Mouse (Mus musculus): Measurements from ENCODE around the gene Rasgrp1.

Rasgrp1 gene

GRCm38 (mm10) chr2:117335552-117336188 lies 7.1 kb downstream of the Rasgrp1 start:
- DNase-seq (ENCODE audit: low spot score in 2 of 2), result no peak

DNA sequence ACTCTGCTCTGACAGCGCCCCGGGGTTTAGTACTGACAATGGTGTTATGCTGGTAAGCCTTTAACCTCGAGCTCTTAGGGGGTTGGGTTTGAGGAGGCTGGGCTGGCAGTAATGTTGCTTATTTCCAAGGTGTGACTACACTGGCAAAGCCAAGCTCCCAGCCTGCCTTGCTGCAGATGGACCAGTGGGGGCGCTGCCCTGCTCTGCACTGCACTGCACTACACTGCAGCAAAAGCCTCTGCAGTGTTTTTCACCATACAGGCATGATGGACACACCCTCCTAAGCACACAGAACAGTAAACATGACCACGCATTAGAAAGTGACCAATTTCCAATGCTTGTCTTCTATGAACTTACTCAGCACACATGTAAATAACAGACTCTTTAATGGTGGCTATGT lies 11.2 kb downstream of the Rasgrp1 start:
- DNase-seq (ENCODE audit: low spot score in 2 of 2), result peak in 1 of 2 experiments; percentile 33

DNA sequence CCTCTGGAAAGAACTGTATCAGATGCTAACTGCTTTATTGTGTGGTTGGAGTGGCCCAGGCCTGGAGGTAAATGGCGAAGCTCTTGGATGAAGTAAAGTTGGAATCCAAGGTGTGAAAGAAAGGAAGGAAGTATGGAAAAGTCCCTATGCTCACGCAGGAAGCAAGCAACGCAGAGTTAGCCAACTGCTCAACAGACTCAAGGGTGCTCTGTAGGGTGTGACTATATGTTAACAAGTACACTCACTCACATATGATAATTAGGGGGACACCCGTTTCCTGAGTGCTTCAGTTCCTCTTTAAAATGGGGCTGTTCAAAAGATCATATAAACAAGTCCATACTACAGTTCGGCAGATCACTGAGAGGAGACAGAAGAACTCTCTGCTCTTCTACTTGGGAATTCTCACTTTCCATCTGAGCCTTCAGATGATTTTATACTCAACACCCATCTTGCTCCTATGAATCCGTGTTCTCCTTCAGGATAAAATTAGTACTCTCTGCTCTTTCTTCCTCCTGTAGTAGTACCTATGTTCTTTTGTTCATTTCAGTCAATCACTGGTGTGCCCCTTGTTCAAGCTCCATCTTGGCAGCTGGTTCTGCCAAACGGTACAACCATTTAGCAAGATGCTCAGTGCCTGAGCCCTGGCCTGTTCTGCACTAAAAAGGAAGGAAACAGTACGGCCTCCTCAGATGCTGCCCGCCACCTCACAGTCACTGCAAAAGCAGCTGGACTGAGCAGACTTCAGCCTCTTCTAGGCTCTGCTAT lies 14.1 kb downstream of the Rasgrp1 start:
- DNase-seq (ENCODE audit: low spot score in 2 of 2), result no peak

DNA sequence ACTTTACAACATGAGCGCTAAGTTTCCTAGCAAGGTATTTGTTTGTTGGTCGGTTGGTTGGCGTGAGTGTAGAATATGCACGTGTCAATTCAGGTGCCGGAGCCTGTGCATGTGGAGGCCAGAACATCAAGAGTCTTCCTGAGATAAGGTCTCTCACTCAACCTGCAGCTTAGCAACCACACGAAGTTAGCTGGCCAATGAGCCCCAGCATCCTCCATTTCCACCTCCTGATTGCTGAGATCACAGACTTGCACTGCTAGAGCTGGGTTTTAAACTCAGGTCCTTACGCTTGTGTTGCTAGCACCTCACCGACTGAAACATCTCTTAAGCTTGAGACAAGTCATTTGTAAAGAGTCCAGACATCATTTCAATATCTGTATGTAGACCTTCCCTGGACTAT lies 20.4 kb downstream of the Rasgrp1 start:
- DNase-seq (ENCODE audit: low spot score in 2 of 2), result no peak

DNA sequence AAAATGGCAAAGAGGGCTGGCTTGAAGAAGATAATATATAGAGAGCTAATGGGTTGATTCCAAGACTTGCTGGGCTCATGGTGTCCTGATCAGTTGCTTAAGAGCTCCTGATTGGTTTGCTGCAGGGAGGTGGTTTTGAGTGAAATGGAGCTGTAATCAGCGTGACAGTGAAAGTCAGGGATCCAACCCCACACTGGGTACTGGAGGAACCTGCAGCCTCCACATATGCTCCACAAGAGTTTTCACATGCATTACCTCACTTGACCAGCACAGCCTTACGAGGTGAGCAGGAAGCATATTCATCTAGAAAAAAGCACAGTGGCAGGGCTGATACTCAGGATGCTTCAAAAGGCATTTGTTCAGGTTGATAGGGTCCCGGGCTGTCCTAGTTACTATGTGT lies 21.6 kb downstream of the Rasgrp1 start:
- DNase-seq (ENCODE audit: low spot score in 2 of 2), result no peak

- no peak for DNase-seq (ENCODE audit: low spot score in 2 of 2)
Observed at GRCm38 (mm10) chr2:117318991-117319390, 23.8 kb downstream of the Rasgrp1 start.

DNA sequence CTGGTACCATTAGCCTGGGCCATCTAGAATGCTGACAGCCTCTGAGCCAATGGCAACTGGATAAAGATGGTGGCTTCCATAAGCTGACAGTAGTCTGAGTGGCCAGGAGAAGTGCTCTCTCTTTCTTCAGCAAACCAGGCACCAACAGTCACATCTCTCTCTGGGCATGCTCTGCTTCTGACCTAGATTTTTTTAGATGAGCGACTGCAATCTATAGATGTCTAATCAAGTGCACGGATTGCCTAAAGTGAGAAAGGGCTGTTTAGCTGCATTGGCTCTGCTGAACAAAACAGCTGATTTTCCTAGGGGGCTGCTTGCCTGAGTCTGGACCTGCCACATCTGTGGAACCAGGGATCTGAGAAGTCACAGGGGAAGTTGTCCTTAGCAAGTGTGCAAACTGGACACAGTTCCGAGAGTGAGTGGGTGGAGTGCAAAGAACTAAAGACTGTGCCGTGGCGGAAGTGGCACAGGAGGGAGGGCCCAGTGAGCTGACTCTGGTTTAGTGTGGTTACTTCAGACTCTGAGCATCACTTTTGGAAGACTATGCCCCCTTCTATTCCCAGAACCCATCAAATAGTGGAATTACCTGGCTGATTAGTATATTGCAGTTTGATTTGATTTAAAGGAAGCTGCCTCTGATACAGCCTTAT lies 29.1 kb downstream of the Rasgrp1 start:
- no peak for DNase-seq (ENCODE audit: low spot score in 2 of 2)

- DNase-seq (ENCODE audit: low spot score in 2 of 2), result no peak
Observed at GRCm38 (mm10) chr2:117312441-117312895, 30.3 kb downstream of the Rasgrp1 start.

DNA sequence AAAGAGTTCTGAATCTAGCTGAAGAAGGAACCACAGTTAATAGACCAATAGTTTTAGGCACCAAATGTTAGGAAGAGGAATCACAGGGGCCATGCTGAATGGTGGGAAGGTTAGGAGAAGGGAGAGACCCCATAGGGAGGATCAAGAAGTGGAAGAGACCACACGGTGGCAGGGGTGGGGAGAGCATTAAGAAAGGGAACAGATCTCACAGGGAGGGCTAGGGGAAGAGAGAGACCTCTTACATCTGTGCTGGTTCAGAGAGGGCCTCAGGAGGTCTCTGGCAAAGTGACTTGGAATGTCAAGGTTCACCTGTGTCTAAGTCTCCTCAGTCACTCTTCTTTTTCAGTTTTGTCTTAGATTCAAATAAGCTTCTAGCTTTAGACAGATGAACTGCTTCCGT lies 30.8 kb downstream of the Rasgrp1 start:
- DNase-seq (ENCODE audit: low spot score in 2 of 2), result no peak

DNA sequence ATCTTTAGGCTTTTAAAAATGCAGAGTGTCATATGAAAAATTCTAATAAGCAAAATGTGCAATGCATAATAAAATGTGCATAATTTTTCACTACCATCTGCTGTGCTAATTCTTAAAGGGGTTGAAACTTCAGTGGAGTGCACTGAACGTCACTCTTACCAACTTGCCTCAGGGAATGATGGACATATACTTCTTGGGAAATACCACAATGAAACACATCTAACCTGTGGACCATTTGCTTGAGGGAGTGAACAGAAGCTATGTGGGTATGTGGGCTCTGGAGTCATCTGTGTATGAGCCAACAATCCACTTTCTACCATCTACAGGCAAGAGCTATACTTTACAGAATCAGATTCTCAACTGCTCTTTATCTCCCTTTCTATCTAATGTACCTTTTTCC lies 31.5 kb downstream of the Rasgrp1 start:
- DNase-seq (ENCODE audit: low spot score in 2 of 2), result no peak

DNA sequence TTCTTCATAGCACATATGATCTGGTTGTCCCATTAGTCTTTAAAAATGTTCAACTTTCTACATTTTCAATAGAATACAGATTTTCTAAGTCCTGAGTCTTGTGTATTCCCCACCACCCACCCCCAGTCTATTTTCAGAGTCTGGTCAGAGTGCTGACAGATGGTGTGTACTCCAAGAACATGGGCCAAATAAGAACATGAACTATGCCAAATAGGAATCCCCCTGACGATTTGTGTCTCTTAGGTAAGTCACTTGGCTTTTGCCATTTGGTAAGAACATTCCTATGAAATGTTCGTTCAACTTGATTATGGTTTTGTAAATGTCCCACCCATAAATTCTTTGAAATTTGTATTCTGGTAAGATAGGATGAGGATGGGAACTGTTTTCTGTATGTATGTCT lies 33.8 kb downstream of the Rasgrp1 start:
- DNase-seq (ENCODE audit: low spot score in 2 of 2), result no peak

DNA sequence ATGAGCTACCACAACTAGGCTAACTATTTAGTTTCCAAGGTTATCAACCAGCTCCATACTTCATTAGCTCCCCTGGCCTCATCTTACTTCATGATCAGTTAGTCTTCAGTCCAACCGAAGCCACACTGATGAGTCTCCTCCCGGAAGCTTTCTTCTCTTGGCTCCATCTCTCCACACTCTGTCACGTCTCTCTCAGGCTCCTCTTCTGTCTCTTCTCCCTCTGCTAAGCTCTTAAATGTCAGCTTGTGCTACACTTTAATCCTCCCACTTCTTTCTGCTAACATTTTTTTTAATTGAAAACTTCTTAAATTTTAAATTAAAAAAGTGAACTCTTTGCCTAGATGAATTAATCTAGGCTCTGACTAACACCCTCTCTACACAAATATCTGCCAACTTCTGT lies 34.8 kb downstream of the Rasgrp1 start:
- DNase-seq (ENCODE audit: low spot score in 2 of 2), result no peak

DNA sequence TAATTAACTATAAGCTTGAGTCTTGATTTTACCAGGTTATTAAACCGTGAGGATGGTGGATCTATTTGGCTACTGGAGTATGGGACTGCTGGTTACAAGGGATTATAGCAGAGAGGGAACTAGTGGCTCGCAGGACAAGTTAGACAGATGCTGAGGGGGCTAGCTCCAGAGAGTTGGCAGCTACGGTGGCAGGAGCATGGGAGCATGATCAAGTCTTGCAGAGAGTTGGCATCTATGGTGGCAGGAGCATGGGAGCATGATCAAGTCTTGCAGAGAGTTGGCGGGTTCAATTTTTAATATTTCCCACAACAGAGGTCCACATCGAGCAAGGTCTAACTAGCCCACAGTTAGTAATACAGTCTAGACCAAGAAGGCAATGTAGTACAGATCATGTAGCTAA lies 37.9 kb downstream of the Rasgrp1 start:
- DNase-seq (ENCODE audit: low spot score in 2 of 2), result no peak

DNA sequence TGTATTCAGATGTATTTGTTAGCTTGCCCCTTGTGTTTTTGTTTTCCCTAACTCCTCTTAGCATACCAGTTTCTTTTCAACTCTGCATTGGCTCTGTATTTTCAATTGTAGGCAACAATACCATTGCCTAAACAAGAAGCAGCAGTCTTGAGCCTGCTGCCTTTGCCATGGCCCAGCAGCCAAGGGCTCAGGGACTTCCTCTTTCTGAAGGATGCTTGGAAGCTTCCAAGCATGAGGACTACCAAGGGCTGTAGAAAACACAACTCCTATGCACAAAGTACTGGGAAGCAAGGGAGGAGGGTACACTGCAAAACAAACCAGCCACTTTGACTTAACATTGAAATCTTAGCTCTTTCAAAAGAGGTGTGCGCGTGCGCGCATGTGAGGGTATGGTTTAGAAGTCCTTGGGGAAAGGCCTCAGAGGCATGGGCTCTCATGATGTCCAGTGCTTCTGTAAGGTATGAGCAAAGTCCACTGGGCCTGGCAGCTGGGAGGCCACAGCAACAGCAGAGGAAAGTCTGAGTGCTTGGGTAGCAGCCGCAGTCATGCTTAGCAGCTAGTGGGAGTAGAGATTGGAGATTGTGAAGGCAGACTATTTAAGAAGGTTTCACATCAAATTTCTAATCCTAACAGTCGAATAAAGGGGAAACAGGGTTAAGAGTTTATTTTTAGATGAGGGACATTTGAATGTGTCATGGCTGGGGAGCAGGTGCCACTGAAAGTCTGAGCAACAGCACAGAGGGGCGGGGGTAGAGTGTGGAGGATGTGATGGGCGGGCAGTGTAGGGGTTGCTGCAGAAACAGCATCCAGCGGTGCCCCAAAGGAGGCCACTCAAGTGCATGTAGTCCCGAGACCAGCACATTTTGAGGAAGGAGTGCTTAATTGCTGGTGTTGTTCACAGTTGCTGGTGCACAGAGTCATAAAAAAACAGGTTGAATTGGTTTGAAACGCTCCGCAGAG lies 39.1 kb downstream of the Rasgrp1 start:
- DNase-seq (ENCODE audit: low spot score in 2 of 2), result peak; percentile 41 to 52

DNA sequence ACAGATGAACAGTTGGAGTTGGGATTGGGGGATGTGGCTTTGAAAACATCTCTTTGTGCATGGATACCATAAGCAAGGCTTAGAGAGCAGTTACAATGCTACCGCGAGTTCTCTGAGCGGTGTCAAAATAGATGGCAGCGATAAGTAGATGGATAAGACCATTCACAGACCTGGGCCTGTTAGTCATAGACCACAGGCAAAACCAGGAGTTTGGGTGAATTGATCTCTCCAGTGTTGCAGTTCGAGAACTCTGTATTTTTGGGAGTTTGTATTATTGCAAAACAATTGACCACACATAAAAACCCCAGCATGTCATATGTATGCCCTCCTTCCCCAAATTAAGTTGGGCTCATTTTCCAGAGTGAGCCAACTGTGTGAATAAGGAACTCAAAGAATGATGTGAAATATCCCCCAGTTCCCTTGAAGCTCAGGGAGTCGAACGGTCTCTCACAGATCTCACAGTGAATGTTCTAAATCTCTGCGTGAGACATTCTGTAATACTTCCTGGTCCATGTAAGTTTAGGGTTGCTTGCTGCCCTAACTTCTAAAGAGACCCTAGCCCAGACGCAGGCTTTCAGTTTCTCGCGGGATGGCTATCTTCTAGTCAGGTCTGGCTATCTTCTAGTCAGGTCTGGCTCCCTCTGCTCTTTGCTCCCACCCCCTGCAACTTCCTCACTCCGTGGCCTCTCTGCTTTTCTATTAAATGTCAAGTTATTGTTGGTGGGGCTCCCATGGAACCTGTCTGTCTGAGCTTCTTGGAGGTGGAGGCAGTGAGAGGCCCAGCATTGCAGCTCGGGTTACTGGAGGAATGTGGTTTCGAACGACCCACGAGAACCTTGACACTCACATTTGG lies 43.0 kb downstream of the Rasgrp1 start:
- DNase-seq (ENCODE audit: low spot score in 2 of 2), result no peak

GRCm38 (mm10) chr2:117288291-117288690 lies 54.5 kb downstream of the Rasgrp1 start:
- DNase-seq (ENCODE audit: low spot score in 2 of 2), result no peak

DNA sequence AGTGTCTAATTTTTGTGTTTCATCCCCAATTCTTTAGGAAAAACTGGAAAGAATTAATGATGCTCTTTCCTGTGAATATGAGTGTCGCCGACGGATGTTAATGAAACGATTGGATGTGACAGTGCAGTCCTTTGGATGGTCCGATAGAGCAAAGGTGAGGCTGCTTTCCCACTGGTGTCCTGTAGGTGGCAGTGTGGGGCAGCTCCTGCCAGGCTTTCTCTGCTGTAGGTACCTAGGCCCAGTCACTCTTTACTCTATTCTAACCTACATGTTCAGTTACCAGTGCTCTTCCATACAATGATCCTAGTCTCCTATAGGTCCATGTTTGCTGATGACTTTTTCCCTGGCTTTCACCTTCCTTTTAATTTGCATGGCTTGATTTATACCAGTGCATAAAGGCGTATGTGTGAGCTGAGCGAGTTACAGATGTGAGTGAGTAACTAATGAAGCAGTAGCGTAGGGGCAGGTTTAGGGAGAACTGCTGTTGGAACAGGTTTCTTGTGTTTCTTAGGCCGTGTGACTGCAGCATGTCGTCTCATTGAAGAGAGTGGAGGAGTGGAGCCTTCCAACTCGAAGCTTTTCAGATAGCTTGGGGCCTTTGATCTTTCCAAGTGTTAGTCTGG lies 78.9 kb downstream of the Rasgrp1 start:
- peak; percentile 51 to 67 for DNase-seq (ENCODE audit: low spot score in 2 of 2)

DNA sequence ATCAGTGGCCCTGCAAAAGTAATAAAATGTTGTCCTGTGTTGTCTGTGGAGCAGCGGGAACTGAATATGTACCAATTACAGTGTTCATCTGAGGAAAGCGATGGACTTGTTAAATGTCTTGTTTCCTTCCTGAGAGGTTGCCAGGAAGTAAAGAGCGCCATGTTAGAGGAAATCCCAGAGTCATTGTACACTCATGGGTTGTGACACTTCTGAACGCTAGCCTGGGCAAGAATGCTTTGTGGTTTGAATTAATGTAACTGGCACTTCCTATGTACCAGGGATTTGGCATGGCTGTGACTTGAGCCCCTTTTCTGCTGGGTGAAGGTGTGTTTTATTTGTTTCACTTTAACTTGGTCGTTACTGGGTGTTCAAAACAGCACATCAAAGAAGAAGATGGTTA lies 80.6 kb downstream of the Rasgrp1 start:
- DNase-seq (ENCODE audit: low spot score in 2 of 2), result no peak

DNA sequence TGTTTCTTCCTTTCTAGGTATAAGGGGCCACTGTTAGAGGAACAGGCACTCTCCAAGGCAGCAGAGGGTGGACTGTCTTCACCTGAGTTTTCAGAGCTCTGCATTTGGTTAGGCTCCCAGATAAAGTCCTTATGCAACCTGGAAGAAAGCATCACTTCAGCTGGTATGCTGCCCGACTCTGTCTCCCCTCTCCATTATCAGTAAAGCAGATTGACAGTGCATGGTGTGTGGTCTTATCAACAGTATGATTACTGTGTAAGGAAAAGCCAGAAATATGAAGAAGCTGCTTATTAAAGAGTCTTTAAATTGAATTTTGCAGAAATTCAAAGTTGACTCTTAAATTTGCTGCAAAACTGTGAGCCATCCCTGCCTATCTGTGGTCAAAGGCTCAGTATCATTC lies 85.2 kb downstream of the Rasgrp1 start:
- DNase-seq (ENCODE audit: low spot score in 2 of 2), result no peak

DNA sequence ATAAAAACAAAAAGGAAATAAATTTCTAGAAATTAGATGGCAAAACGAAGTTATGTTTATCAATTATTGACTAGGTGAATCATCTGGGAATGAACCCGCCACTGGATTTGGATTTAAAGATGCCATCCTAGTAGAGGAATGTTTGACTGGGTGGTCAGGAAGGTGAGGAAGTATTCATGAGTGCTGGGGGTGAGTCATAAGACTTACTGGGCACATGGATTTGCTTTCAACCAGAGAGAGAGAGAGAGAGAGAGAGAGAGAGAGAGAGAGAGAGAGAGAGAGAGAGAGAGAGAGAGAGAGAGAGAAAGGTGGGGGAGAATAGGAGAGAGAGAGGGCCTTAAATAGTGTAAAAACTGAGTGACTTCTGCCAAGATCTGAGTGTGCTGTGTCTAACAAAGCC lies 87.4 kb downstream of the Rasgrp1 start:
- no peak for DNase-seq (ENCODE audit: low spot score in 2 of 2)

Measured in spleen, postnatal 14 days (tissue).